Mouse (Mus musculus) cerebellum, postnatal 10 days (tissue): ENCODE measurements at regions not wholly inside any gene's neighbourhood (a gene's known extent, or its start where the extent isn't known, plus 50 kb on each side); places are given as distances from the start of the nearest gene placed in this dataset.

Experiments used
- DNase-seq, 2 experiments: peaks; one replicate each; pipeline ENCODE4 v3.0.0; 2021; ENCODE audit warnings: mixed read lengths in 2 of 2

DNA sequence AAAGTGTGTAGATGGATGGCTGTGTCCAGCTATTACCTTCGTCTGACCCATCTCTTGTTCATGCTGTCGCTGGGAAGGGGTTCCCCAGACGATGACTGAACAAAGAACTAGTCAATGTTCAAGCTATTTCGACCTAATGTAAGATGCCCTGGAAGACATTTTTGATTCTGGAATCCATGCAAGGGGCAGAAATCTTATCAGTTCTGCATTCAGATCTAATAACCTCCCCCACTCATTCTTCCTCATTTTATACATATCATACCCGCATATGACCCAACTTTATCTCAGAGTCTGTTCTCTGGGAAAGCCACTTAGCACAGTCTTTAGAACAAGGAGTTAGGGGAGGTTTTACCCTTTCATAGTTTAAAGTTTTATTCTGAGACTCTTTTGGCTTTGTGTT, 52.2 kb upstream of the 2310009B15Rik start:
- DNase-seq: no peak

DNA sequence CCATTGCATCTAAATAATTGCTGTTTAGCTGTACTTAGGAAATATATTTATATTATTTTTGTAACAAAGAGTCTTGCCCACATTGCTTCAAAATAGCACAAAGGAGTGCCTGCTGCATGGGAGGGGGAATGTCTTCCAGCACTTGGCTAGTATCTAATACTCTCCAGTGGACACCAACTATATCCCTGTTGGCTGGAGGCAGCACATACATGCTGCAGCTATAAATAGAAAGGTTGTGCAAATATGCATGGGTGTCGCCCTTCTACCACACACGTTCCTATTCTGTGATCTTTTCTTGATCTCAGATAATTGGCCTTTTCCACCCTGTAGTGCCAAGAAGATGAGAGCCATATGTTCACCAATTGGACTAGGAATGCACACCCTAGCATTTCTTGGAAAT, 53.0 kb upstream of the 2310009B15Rik start:
- DNase-seq: no peak

- DNase-seq: peak; percentile 20 to 31
Measured at GRCm38 (mm10) chr1:138912156-138912616, 51.0 kb upstream of the Dennd1b start.

DNA sequence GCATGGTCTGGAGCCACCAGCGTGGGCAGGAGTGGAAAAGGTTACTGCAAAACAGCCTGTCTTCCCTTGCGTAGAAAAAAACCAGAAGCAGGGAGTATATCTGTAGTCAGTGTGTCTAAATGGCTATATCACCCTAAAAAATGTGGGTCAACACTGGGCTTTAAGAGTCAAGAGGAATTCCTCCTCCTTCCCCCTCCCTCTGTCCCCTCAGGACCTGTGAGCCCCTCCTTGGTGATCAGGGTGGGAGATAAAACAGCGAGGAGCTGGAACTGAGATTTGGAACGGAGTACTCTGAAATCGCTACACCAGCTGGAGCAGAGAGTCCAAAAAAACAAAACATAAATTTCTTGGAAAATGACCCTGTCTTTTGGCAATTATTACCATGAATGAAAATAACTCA, 50.3 kb upstream of the Dennd1b start:
- peak in 1 of 2 experiments; percentile 15 for DNase-seq

GRCm38 (mm10) chr1:138913428-138913827, 49.8 kb upstream of the Dennd1b start:
- DNase-seq: no peak
